Mouse (Mus musculus) CH12.LX (cell line): Measurements from ENCODE around the gene Olfr49. TPM values are rescaled to one million over a fixed set of nuclear protein-coding genes. Genes with fewer than 3 reads are reported as not detected.

Experiments
- DNase-seq: peaks from one replicate; pipeline ENCODE4 v3.0.0-alpha.2; 2013; ENCODE audit errors: extremely low read depth
- H3K27ac ChIP-seq: 2 replicates; pipeline ENCODE4 v1.5.1; 2012; ENCODE audit warnings: low read depth, mild to moderate bottlenecking, control low read depth, moderate library complexity; ENCODE audit not compliant: insufficient read depth
- H3K27me3 ChIP-seq: replicated peaks from 2 replicates; pipeline ENCODE3; 2012; ENCODE audit warnings: inconsistent platforms
- H3K36me3 ChIP-seq, 2 experiments: replicated peaks in 1 of 2; 2 replicates each; pipeline versions ENCODE3 to v1.6.1; 2012; ENCODE audit warnings: inconsistent platforms in 1 of 2, low read length in 1 of 2, mild to moderate bottlenecking in 1 of 2, mixed read lengths in 1 of 2, moderate library complexity in 1 of 2; ENCODE audit not compliant: control insufficient read depth in 1 of 2, insufficient read depth in 1 of 2
- H3K4me1 ChIP-seq, 2 experiments: 2 replicates each; pipeline ENCODE4 v1.6.1; 2012; ENCODE audit warnings: inconsistent platforms in 1 of 2, moderate library complexity in 1 of 2; ENCODE audit not compliant: insufficient read depth in 2 of 2, control insufficient read depth in 1 of 2
- H3K4me2 ChIP-seq: 2 replicates; pipeline ENCODE4 v1.6.1; 2012; ENCODE audit warnings: low read depth, mild to moderate bottlenecking, control low read depth; ENCODE audit not compliant: poor library complexity, insufficient read depth, severe bottlenecking
- H3K4me3 ChIP-seq, 3 experiments: fragments of 150-350 bp in 1 of 3; sonication (generic) in 1 of 3; replicated peaks in 1 of 3; 2 replicates each; pipeline versions ENCODE3 to v1.5.1; 2011 to 2012; ENCODE audit warnings: low read depth in 2 of 3, low read length in 2 of 3, mild to moderate bottlenecking in 2 of 3, moderate library complexity in 2 of 3, control low read depth in 1 of 3, improper control_type of control experiment in 1 of 3, inconsistent platforms in 1 of 3, mixed read lengths in 1 of 3; ENCODE audit not compliant: poor library complexity in 1 of 3
- H3K79me2 ChIP-seq: replicated peaks from 2 replicates; pipeline ENCODE4 v1.6.1; 2012; ENCODE audit warnings: mild to moderate bottlenecking, moderate library complexity; ENCODE audit not compliant: control insufficient read depth, poor library complexity, insufficient read depth, severe bottlenecking; ENCODE audit errors: extremely low read depth
- H3K9ac ChIP-seq: 2 replicates; pipeline ENCODE4 v1.6.1; 2012; ENCODE audit warnings: low read depth, mild to moderate bottlenecking, control low read depth, moderate library complexity; ENCODE audit not compliant: insufficient read depth
- H3K9me3 ChIP-seq: replicated peaks from 2 replicates; pipeline ENCODE3; 2012; ENCODE audit warnings: low read length, inconsistent platforms, mixed read lengths
- ETS1 ChIP-seq: conservative IDR thresholded peaks from 2 replicates; pipeline ENCODE4 v1.6.1; 2012; ENCODE audit warnings: low read depth, mild to moderate bottlenecking, inconsistent platforms, low read length, improper control_type of control experiment, moderate library complexity
- HCFC1 ChIP-seq: IDR thresholded peaks from 2 replicates; pipeline ENCODE4 v1.6.1; 2012; ENCODE audit warnings: low read depth, mild to moderate bottlenecking, inconsistent platforms, low read length, improper control_type of control experiment
- IRF4 ChIP-seq: IDR thresholded peaks from 2 replicates; pipeline ENCODE4 v1.6.1; 2014; ENCODE audit warnings: low read depth, mild to moderate bottlenecking, inconsistent platforms, low read length, improper control_type of control experiment
- JUN ChIP-seq: IDR thresholded peaks from 2 replicates; pipeline ENCODE4 v1.6.1; 2011; ENCODE audit warnings: low read depth, mild to moderate bottlenecking, low read length, improper control_type of control experiment, moderate library complexity; ENCODE audit not compliant: insufficient read depth
- JUND ChIP-seq: conservative IDR thresholded peaks from 2 replicates; pipeline ENCODE4 v1.6.1; 2011; ENCODE audit warnings: low read depth, low read length, improper control_type of control experiment
- KAT2A ChIP-seq: IDR thresholded peaks from 2 replicates; pipeline ENCODE4 v1.6.1; 2012; ENCODE audit warnings: low read length, improper control_type of control experiment, inconsistent platforms; ENCODE audit not compliant: insufficient replicate concordance
- MAX ChIP-seq: IDR thresholded peaks from 2 replicates; pipeline ENCODE4 v1.6.1; 2011; ENCODE audit warnings: low read length, improper control_type of control experiment
- MAZ ChIP-seq: IDR thresholded peaks from 2 replicates; pipeline ENCODE4 v1.6.1; 2012; ENCODE audit warnings: low read depth, mild to moderate bottlenecking, inconsistent platforms, low read length, improper control_type of control experiment, moderate library complexity
- MXI1 ChIP-seq: IDR thresholded peaks from 2 replicates; pipeline ENCODE4 v1.6.1; 2011; ENCODE audit warnings: mild to moderate bottlenecking, low read depth, low read length, improper control_type of control experiment
- NRF1 ChIP-seq: IDR thresholded peaks from 2 replicates; pipeline ENCODE4 v1.6.1; 2014; ENCODE audit warnings: low read depth, mild to moderate bottlenecking, inconsistent platforms, low read length, improper control_type of control experiment, moderate library complexity
- PAX5 ChIP-seq: IDR thresholded peaks from 2 replicates; pipeline ENCODE4 v1.6.1; 2012; ENCODE audit warnings: low read length, inconsistent platforms, mixed read lengths
- RCOR1 ChIP-seq: conservative IDR thresholded peaks from 2 replicates; pipeline ENCODE4 v1.6.1; 2012; ENCODE audit warnings: low read depth, mild to moderate bottlenecking, inconsistent platforms, low read length, improper control_type of control experiment
- TCF12 ChIP-seq: IDR thresholded peaks from 2 replicates; pipeline ENCODE4 v1.6.1; 2014; ENCODE audit warnings: low read depth, mild to moderate bottlenecking, inconsistent platforms, low read length, improper control_type of control experiment
- USF1 ChIP-seq: IDR thresholded peaks from 2 replicates; pipeline ENCODE4 v1.6.1; 2014; ENCODE audit warnings: low read depth, mild to moderate bottlenecking, inconsistent platforms, low read length, improper control_type of control experiment
- ZKSCAN1 ChIP-seq: IDR thresholded peaks from 2 replicates; pipeline ENCODE4 v1.6.1; 2012; ENCODE audit warnings: low read depth, inconsistent platforms, low read length, improper control_type of control experiment, borderline replicate concordance
- ZNF384 ChIP-seq: IDR thresholded peaks from 2 replicates; pipeline ENCODE4 v1.6.1; 2012; ENCODE audit warnings: low read depth, low read length, improper control_type of control experiment, inconsistent platforms
- dilution Hi-C: fragments of 300-500 bp; cut with MboI; formaldehyde crosslinking; loops from 2 replicates; pipeline ENCODE4 v1.14.3; 2020; ENCODE audit warnings: low sequenced_read_pairs; ENCODE audit not compliant: extremely low pct_unique_long_range_greater_than_20kb, extremely low pct_ligation_motif_present
- in situ Hi-C: fragments of 300-500 bp; cut with MboI; formaldehyde crosslinking; loops from 3 replicates; pipeline ENCODE4 v1.14.3; 2019; ENCODE audit warnings: low sequenced_read_pairs, low pct_ligation_motif_present, low pct_unique_long_range_greater_than_20kb, mixed read lengths
- polyA plus RNA-seq: library from polyadenylated mRNA; unstranded; fragments of >175 nt; gene quantifications from 2 replicates; pipeline ENCODE4 v1.2.1, GENCODE M21; 2012; ENCODE audit warnings: low read depth; ENCODE audit not compliant: insufficient read length
- total RNA-seq, 2 experiments: library from RNA; depleted of rRNA; stranded (reverse); fragments of 300-350 nt in 1 of 2; fragments of >200 nt in 1 of 2; gene quantifications; 2 replicates each; pipeline ENCODE4 v1.2.3; 2012 to 2014

Olfr49 gene
- total and polyA plus RNA-seq, 3 experiments = 0.07 TPM; not detected in 2

GRCm38 (mm10) chr14:54265951-54266350 is 18.8 kb downstream of the Olfr49 start:
- Histone ChIP-seq H3K27ac (no peak overlapping the region), H3K27me3 (no peaks in the 10 kb centered on the region), H3K36me3 (peaks cover 33 to 75% of the 10 kb centered on the region in 2 experiments), H3K4me3 (no peak overlapping the region), H3K79me2 (no peaks in the 10 kb centered on the region; the same call in 1 of the 2 replicates), H3K4me1 (peaks cover 0 to 6% of the 10 kb centered on the region in 2 experiments; a peak in 1 of 4 replicates), H3K4me2 (no peak overlapping the region), H3K9me3 (no peaks in the 10 kb centered on the region), H3K9ac (no peak overlapping the region)
- no peak for TF ChIP-seq USF1
- TF ChIP-seq JUND = no peak
- no peak for TF ChIP-seq ETS1
- no peak for TF ChIP-seq MAX
- no peak for TF ChIP-seq MAZ
- TF ChIP-seq TCF12 = no peak
- no peak for TF ChIP-seq KAT2A
- TF ChIP-seq JUN = no peak
- TF ChIP-seq IRF4 = no peak
- no peak for TF ChIP-seq PAX5
- no peak for TF ChIP-seq HCFC1
- no peak for TF ChIP-seq ZKSCAN1
- in situ Hi-C loops (loop anchor here (10.0 kb wide), 1 partner anchor 59 kb away; no protein-coding TSS in a partner anchor), dilution Hi-C loops (no loop called here)
- DNase-seq = no peak

GRCm38 (mm10) chr14:54265093-54265492 is 19.6 kb downstream of the Olfr49 start:
- Histone ChIP-seq H3K36me3 (peaks cover 33 to 71% of the 10 kb centered on the region in 2 experiments), H3K27me3 (no peaks in the 10 kb centered on the region), H3K9me3 (no peaks in the 10 kb centered on the region), H3K9ac (no peak overlapping the region), H3K4me2 (no peak overlapping the region), H3K27ac (no peak overlapping the region), H3K79me2 (no peaks in the 10 kb centered on the region; the same call in 1 of the 2 replicates), H3K4me3 (no peak overlapping the region), H3K4me1 (peaks cover 0 to 9% of the 10 kb centered on the region in 2 experiments; a peak in 1 of 4 replicates)
- DNase-seq = no peak
- no peak for TF ChIP-seq RCOR1
- TF ChIP-seq ZNF384 = no peak
- TF ChIP-seq NRF1 = no peak
- no peak for TF ChIP-seq MXI1
- no peak for TF ChIP-seq IRF4
- no peak for TF ChIP-seq TCF12
- dilution Hi-C loops (no loop called here), in situ Hi-C loops (loop anchor here (10.0 kb wide), 1 partner anchor 60 kb away; no protein-coding TSS in a partner anchor)
